Mouse (Mus musculus) forebrain, postnatal 0 days (tissue): ENCODE results near the gene Vgll4. TPM values are rescaled to one million over a fixed set of nuclear protein-coding genes. Genes with fewer than 3 reads are reported as not detected.

Experiments
- ATAC-seq: fragments of 200-750 bp; cut with Nextera tagmentation; 2 replicates; pipeline ENCODE4 v1.8.0; 2017; ENCODE audit warnings: mild to moderate bottlenecking, moderate library complexity
- DNase-seq: peaks from one replicate; pipeline ENCODE4 v3.0.0-alpha.2; 2015
- H3K27ac ChIP-seq: fragments of 300-500 bp; sonication (generic); 2 replicates; pipeline ENCODE4 v1.5.1; 2014; ENCODE audit warnings: low read depth, mild to moderate bottlenecking, antibody characterized with exemption, low read length, moderate library complexity, mixed read lengths
- H3K27me3 ChIP-seq: fragments of 300-500 bp; sonication (generic); 2 replicates; pipeline ENCODE4 v1.6.1; 2014; ENCODE audit warnings: mild to moderate bottlenecking, low read length, mixed read lengths; ENCODE audit not compliant: insufficient read depth
- H3K36me3 ChIP-seq: fragments of 300-500 bp; sonication (generic); 2 replicates; pipeline ENCODE4 v1.6.1; 2014; ENCODE audit warnings: mild to moderate bottlenecking, moderate library complexity; ENCODE audit not compliant: insufficient read depth
- H3K4me1 ChIP-seq: fragments of 300-500 bp; sonication (generic); 2 replicates; pipeline ENCODE4 v1.6.1; 2014; ENCODE audit warnings: antibody characterized with exemption; ENCODE audit not compliant: insufficient read depth
- H3K4me2 ChIP-seq: fragments of 300-500 bp; sonication (generic); 2 replicates; pipeline ENCODE4 v1.6.1; 2014; ENCODE audit warnings: low read depth, mild to moderate bottlenecking, moderate library complexity
- H3K4me3 ChIP-seq: fragments of 300-500 bp; sonication (generic); 2 replicates; pipeline ENCODE4 v1.5.1; 2014; ENCODE audit warnings: low read depth, low read length, mixed read lengths
- H3K9ac ChIP-seq: fragments of 300-500 bp; sonication (generic); 2 replicates; pipeline ENCODE4 v1.6.1; 2014; ENCODE audit warnings: mild to moderate bottlenecking
- H3K9me3 ChIP-seq: fragments of 300-500 bp; sonication (generic); 2 replicates; pipeline ENCODE4 v1.6.1; 2016; ENCODE audit warnings: low read length
- CTCF ChIP-seq: sonication (generic); IDR thresholded peaks from 2 replicates; pipeline ENCODE4 v1.5.1; 2016; ENCODE audit warnings: antibody characterized with exemption, control low read depth, low read depth
- WGBS: fragments of 180-500 bp; shearing (Covaris S2); extraction: QIAGEN DNeasy Blood & Tissue Kit; methylation state at CpG from one replicate; pipeline ENCODE4 v1.1.7; 2014; 5-methylcytosine and 5-hydroxymethylcytosine counted together
- polyA plus RNA-seq: library from polyadenylated mRNA; unstranded; fragments of >200 nt; fragmentation: Nextera tagmentation; extraction: Ambion mirVana; gene quantifications from 2 replicates; pipeline ENCODE4 v1.2.1, GENCODE M21; 2015
- total RNA-seq: library from RNA; depleted of rRNA; stranded (reverse); fragments of >200 nt; gene quantifications from 2 replicates; pipeline ENCODE4 v1.2.3, GENCODE M21; 2014

The Vgll4 gene
- total and polyA plus RNA-seq, 2 experiments from 2014 or later: 58.0 to 59.2 TPM

DNA sequence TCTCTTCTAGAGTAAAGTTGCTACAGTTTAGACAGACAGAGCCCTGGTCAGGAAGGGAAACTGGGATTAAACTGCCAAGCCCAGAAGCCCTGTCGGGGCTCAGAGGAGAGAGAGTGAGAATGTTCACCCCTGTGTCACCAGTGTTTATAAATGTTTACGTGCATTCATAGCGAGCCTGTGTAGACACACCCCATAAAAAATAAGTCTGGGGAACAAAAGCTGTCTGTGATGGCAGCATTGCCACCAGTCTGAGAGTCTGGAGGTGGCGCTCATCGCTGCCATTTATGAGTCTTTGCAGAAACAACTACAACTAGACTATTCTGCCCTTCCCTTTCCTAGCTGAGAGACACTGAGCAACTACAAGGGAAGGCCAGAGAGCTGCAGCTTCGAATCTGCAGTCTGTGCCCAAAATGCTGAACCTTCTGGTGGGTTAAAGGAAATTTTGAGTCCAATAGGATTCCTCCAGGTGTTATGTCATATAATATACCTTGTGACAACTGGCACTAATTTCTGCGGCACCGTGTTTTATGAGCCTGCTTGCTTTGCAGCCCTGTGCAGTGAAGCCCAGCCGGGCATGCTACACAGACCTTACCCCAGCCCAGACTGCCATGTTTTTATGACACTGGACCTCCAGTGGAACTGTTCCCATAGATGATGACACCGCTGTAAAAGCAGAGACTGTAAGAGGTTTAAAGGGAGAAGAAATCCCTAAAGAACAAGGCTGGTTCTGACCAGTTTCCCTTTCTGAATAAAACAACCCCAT is 11.4 kb downstream of the Vgll4 start:
- no peak overlapping the region for H3K9ac ChIP-seq
- no peaks in the 10 kb centered on the region for H3K9me3 ChIP-seq
- H3K4me1 ChIP-seq: no peaks in the 10 kb centered on the region
- no peak overlapping the region for H3K27ac ChIP-seq
- WGBS: 83% methylated on average over 10 of the region's 10 CpGs
- H3K4me2 ChIP-seq: no peak overlapping the region
- no peaks in the 10 kb centered on the region for H3K27me3 ChIP-seq
- H3K36me3 ChIP-seq: no peaks in the 10 kb centered on the region
- DNase-seq: no peak
- H3K4me3 ChIP-seq: no peak overlapping the region
- no peak for ATAC-seq
- TF ChIP-seq CTCF: no peak

DNA sequence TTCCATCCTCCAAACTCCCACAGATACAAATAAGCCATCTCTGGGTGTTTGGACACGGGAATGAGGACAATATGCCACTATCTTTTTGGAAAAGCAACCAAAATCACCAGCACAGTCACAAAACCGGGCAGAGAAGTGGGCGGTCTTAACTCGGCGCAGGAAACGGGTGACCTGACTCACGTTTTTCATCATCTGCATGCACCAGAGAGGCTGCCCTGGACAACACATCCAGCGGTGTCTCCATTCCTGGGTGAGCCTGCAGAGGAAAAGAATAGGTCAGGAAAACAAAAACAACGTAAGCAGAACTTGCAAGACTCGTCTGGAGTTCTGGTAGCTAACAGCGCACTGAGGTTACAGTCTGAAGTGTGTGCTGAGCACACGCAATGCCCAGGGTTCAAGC is 12.0 kb downstream of the Vgll4 start:
- TF ChIP-seq CTCF: no peak
- 82% methylated on average over 12 of the region's 12 CpGs for WGBS
- DNase-seq (no peak), ATAC-seq (no peak)
- Histone ChIP-seq H3K9me3 (no peaks in the 10 kb centered on the region), H3K4me3 (no peak overlapping the region), H3K27me3 (no peaks in the 10 kb centered on the region), H3K4me1 (0 out of 2 replicates have a peak, but pooled peaks cover 1% of the 10 kb centered on the region), H3K27ac (no peak overlapping the region), H3K4me2 (no peak overlapping the region), H3K36me3 (no peaks in the 10 kb centered on the region), H3K9ac (no peak overlapping the region)

DNA sequence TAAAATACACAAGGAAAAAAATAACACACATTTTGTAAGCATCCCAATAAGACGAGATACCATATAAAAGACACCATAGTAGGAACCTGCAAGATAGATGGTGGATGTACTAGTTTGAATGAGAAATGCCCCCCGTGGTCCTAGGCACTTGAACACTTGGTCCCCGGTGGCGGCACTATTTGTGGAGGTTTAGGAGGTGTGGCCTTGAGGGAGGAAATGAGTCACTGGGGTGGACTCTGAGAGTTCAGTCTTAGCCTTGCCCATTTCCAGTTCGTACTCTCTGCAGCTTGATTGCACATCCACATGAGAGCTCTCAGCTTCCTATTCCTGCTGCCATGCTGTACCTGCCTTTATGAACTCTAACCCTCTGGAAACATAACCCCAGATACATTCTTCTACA is 15.3 kb downstream of the Vgll4 start:
- no peak overlapping the region for H3K27ac ChIP-seq
- 0 out of 2 replicates have a peak, but pooled peaks cover 8% of the 10 kb centered on the region for H3K4me1 ChIP-seq
- H3K9ac ChIP-seq: no peak overlapping the region
- no peak overlapping the region for H3K4me3 ChIP-seq
- H3K9me3 ChIP-seq: no peaks in the 10 kb centered on the region
- TF ChIP-seq CTCF: no peak
- no peaks in the 10 kb centered on the region for H3K36me3 ChIP-seq
- ATAC-seq (no peak), DNase-seq (no peak)
- no peak overlapping the region for H3K4me2 ChIP-seq
- no peaks in the 10 kb centered on the region for H3K27me3 ChIP-seq
- 88% methylated on average over 5 of the region's 5 CpGs for WGBS

DNA sequence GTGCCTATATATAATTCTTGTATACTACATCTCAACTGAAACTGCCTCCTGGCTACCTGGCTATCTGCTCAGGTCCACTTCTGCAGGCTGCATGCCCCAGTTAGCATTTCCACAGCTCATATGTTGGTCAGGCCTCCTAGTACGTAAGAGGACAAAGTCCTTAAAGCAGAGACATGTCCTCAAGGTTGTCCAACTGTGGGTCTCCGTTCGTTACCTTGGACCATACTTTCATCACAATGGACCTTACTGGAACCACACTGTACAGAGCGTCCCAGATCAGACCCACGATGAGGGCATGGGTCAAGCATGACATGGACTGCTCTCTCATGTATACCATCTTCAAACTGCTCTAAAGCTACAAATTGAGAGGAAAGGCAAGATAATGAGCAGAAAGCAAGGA is 16.2 kb downstream of the Vgll4 start:
- Histone ChIP-seq H3K27ac (no peak overlapping the region), H3K36me3 (no peaks in the 10 kb centered on the region), H3K9ac (no peak overlapping the region), H3K4me3 (no peak overlapping the region), H3K27me3 (no peaks in the 10 kb centered on the region), H3K9me3 (no peaks in the 10 kb centered on the region), H3K4me1 (0 out of 2 replicates have a peak, but pooled peaks cover 8% of the 10 kb centered on the region), H3K4me2 (no peak overlapping the region)
- WGBS: 95% methylated on average over 5 of the region's 5 CpGs
- ATAC-seq (no peak), DNase-seq (no peak)
- TF ChIP-seq CTCF: no peak

DNA sequence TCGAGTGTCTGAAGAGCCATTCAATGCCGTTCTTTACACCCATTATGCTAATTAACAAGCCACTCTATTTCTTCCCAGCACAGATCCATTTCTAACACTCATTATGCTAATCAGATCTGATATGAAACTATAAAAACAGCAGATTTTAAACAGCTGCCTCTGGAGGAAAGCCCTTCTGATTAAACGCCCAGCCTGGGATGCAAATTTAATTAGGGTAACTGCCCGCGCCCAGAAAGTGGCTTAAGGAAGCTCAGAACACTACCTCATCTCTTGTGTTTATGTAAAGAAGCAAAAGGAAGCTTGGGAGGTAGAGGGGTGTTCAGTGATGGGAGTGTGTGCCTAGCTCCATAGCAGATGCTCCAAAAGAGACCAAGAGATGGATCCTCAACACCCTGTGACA is 17.4 kb downstream of the Vgll4 start:
- H3K27ac ChIP-seq: peak overlapping the region; percentile 57
- 0 out of 2 replicates have a peak, but pooled peaks cover 8% of the 10 kb centered on the region for H3K4me1 ChIP-seq
- H3K4me3 ChIP-seq: no peak overlapping the region
- no peaks in the 10 kb centered on the region for H3K36me3 ChIP-seq
- H3K4me2 ChIP-seq: no peak overlapping the region
- peak; percentile 58 for DNase-seq
- no peak for TF ChIP-seq CTCF
- H3K9me3 ChIP-seq: no peaks in the 10 kb centered on the region
- no peaks in the 10 kb centered on the region for H3K27me3 ChIP-seq
- WGBS: 13% methylated on average over 5 of the region's 5 CpGs
- no peak overlapping the region for H3K9ac ChIP-seq
- ATAC-seq: peak; percentile 71

DNA sequence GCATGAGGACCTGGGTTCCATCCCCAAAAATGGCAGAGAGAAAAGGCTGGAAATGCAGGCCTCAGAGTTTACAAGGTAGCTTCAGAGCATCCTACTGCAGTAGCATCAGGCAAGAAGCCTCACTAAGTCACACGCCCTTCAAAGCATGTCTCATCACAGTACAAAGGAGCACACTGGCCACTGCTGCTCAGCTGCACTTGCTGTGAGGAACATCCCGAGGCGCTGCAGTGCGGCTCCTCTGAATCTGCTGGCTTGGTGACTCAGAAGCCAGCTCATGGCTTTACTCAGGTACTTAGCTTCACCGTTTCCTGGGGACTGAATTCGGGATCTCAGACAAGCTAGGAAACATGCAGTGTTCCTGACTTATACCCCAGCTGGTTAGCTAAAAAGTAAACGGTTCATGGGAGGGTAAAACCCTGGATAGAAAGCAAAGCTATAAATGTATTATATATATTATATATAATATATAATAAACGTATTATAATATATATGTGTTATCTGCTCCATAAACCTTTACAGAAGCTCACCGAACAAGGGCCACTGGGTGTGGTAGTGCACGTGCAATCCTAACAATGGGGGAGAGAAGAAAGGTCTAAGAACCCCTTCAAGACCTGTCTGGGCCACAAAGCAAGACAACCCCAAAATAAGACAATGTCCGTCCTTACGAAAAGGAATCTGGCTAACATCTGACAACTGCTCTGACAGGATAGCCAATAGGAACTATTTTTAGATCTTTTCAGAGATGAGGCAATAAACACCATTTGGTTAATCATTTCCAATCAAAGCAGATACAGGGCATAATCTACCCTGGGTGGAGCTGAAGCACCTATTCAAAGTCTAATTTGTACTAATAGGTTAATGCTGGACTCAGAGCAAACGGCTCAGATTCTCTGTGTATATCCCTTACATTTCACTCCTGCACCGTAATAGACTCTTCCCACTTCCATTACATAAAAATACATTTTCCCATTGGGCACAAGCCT is 25.0 kb downstream of the Vgll4 start:
- no peak overlapping the region for H3K27ac ChIP-seq
- no peak for DNase-seq
- ATAC-seq: no peak
- TF ChIP-seq CTCF: no peak
- H3K4me1 ChIP-seq: no peaks in the 10 kb centered on the region
- 86% methylated on average over 14 of the region's 14 CpGs for WGBS
- H3K9ac ChIP-seq: no peak overlapping the region
- H3K27me3 ChIP-seq: no peaks in the 10 kb centered on the region
- H3K9me3 ChIP-seq: no peaks in the 10 kb centered on the region
- H3K4me2 ChIP-seq: no peak overlapping the region
- no peak overlapping the region for H3K4me3 ChIP-seq
- no peaks in the 10 kb centered on the region for H3K36me3 ChIP-seq
